8 mouse cellular contexts compared by ENCODE assay signal in genomic region chr9:44879694-44880271, GRCm38 (mm10). TPM values are rescaled to one million over a fixed set of nuclear protein-coding genes. Genes with fewer than 3 reads are reported as not detected.
DNase-seq lines count a peak whose midpoint lies in the region; ATAC-seq and TF ChIP-seq lines count a peak whose summit lies in the region.

No protein-coding gene starts in this region.

- no peak for TF ChIP-seq CTCF in kidney, postnatal 0 days (IDR thresholded peaks at IDR 0.05; ENCODE audit: low read depth)
- no peak for TF ChIP-seq CTCF in bone marrow macrophage, adult 2 months (IDR thresholded peaks at IDR 0.05; ENCODE audit: low read depth, low read length)

- no peak for TF ChIP-seq POLR2A in bone marrow macrophage, adult 2 months (IDR thresholded peaks at IDR 0.05; ENCODE audit: borderline replicate concordance, low read depth, low read length)

- no peaks in the 10 kb centered on the region for H3K9me3 ChIP-seq in kidney, postnatal 0 days (replicated peaks; ENCODE audit: low read length)
- no peaks in the 10 kb centered on the region for H3K9me3 ChIP-seq in forebrain, embryonic 13.5 days (replicated peaks)
- H3K9me3 ChIP-seq in limb, embryonic 11.5 days (ENCODE audit: control insufficient read depth, low read length): no peaks in the 10 kb centered on the region

- peak overlapping the region; percentile 85 for H3K9ac ChIP-seq in kidney, postnatal 0 days (ENCODE audit: low read depth, low read length)
- H3K9ac ChIP-seq in forebrain, embryonic 13.5 days: peak overlapping the region; percentile 96
- H3K9ac ChIP-seq in limb, embryonic 11.5 days (ENCODE audit: low read length): peak overlapping the region; percentile 93

- no peak for DNase-seq in kidney, postnatal 0 days (ENCODE audit: low spot score)
- no peak for DNase-seq in kidney, adult 9 months
- no peak for DNase-seq in limb, embryonic 11.5 days (ENCODE audit: low spot score)
- DNase-seq in neural tube, embryonic 10.5 days (ENCODE audit: extremely low spot score, low spot score): peak; percentile 23
- DNase-seq in frontal cortex, postnatal 14 days (ENCODE audit: low spot score in 2 of 2): no peak
- no peak for DNase-seq in urinary bladder, postnatal 36 days (ENCODE audit: low spot score in 2 of 2)

- no peak for ATAC-seq in kidney, postnatal 0 days (replicated peaks; ENCODE audit: low FRiP score, low read depth)
- no peak for ATAC-seq in forebrain, embryonic 13.5 days
- no peak for ATAC-seq in limb, embryonic 11.5 days (ENCODE audit: insufficient number of reproducible peaks, low FRiP score, low TSS enrichment, low read depth)

- peak overlapping the region; percentile 85 for H3K4me3 ChIP-seq in kidney, postnatal 0 days (replicated peaks; ENCODE audit: low read depth, low read length)
- H3K4me3 ChIP-seq in bone marrow macrophage, adult 2 months (ENCODE audit: insufficient read depth, low read length): peak overlapping the region; percentile 81
- H3K4me3 ChIP-seq in forebrain, embryonic 13.5 days: peak overlapping the region; percentile 100
- peak overlapping the region; percentile 99 for H3K4me3 ChIP-seq in limb, embryonic 11.5 days (ENCODE audit: low read depth, low read length)

- peak overlapping the region; percentile 91 for H3K4me2 ChIP-seq in kidney, postnatal 0 days (ENCODE audit: low read length)
- H3K4me2 ChIP-seq in forebrain, embryonic 13.5 days: peak overlapping the region; percentile 90
- peak overlapping the region; percentile 77 for H3K4me2 ChIP-seq in limb, embryonic 11.5 days (ENCODE audit: low read depth, severe bottlenecking)

- WGBS in kidney, postnatal 0 days: under 1% methylated on average over 13 of the region's 13 CpGs
- 0% methylated on average over 13 of the region's 13 CpGs for WGBS in forebrain, embryonic 13.5 days
- WGBS in limb, embryonic 11.5 days: 2% methylated on average over 13 of the region's 13 CpGs

- no peaks in the 10 kb centered on the region for H3K36me3 ChIP-seq in kidney, postnatal 0 days (ENCODE audit: insufficient read depth, low read length)
- 0 out of 2 replicates have a peak, but pooled peaks cover 6% of the 10 kb centered on the region for H3K36me3 ChIP-seq in forebrain, embryonic 13.5 days (ENCODE audit: poor library complexity, severe bottlenecking)
- H3K36me3 ChIP-seq in limb, embryonic 11.5 days (ENCODE audit: control insufficient read depth, insufficient read depth, low read length): no peaks in the 10 kb centered on the region

- peaks cover 15% of the 10 kb centered on the region for H3K4me1 ChIP-seq in kidney, postnatal 0 days (replicated peaks; ENCODE audit: insufficient read depth, low read length)
- peaks cover 17% of the 10 kb centered on the region for H3K4me1 ChIP-seq in bone marrow macrophage, adult 2 months (ENCODE audit: control insufficient read depth, insufficient read depth, low read length)
- H3K4me1 ChIP-seq in forebrain, embryonic 13.5 days: peaks cover 56% of the 10 kb centered on the region
- H3K4me1 ChIP-seq in limb, embryonic 11.5 days (ENCODE audit: control insufficient read depth, insufficient read depth, low read length): peaks cover 9% of the 10 kb centered on the region

- no peaks in the 10 kb centered on the region for H3K27me3 ChIP-seq in kidney, postnatal 0 days (ENCODE audit: insufficient read depth, low read length)
- no peaks in the 10 kb centered on the region for H3K27me3 ChIP-seq in forebrain, embryonic 13.5 days
- no peaks in the 10 kb centered on the region for H3K27me3 ChIP-seq in limb, embryonic 11.5 days (ENCODE audit: control insufficient read depth, insufficient read depth, low read length)

- H3K27ac ChIP-seq in kidney, postnatal 0 days: no peak overlapping the region
- H3K27ac ChIP-seq in bone marrow macrophage, adult 2 months (ENCODE audit: insufficient read depth, low read depth, low read length): no peak overlapping the region
- H3K27ac ChIP-seq in forebrain, embryonic 13.5 days: peak overlapping the region; percentile 100
- H3K27ac ChIP-seq in limb, embryonic 11.5 days (replicated peaks; ENCODE audit: low read depth, low read length): no peak overlapping the region; the same call in 1 of the 2 replicates

RNA-seq across cellular contexts. Expression of gene Kmt2a, which starts 1.3 kb away (rescaled TPM):
- polyA plus RNA-seq in kidney, postnatal 0 days (2015; fragmentation: Nextera tagmentation; extraction: Ambion mirVana): 6.6 and 9.5 TPM in 2 replicates
- 31.6 and 32.2 TPM in 2 replicates for polyA plus RNA-seq in bone marrow macrophage, adult 2 months (2012; ENCODE audit: insufficient read depth, insufficient read length, missing spikeins)
- polyA plus RNA-seq in forebrain, embryonic 13.5 days (2015; fragmentation: Nextera tagmentation; extraction: Ambion mirVana): 22.7 and 23.3 TPM in 2 replicates
- polyA plus RNA-seq in limb, embryonic 11.5 days (2014; fragmentation: Nextera tagmentation; extraction: Ambion mirVana): 13.7 and 14.8 TPM in 2 replicates

RNA-seq across cellular contexts. Expression of gene Atp5l, which starts 40.8 kb away (rescaled TPM):
- polyA plus RNA-seq in kidney, postnatal 0 days (2015; fragmentation: Nextera tagmentation; extraction: Ambion mirVana): 1,237 and 1,429 TPM in 2 replicates
- polyA plus RNA-seq in bone marrow macrophage, adult 2 months (2012; ENCODE audit: insufficient read depth, insufficient read length, missing spikeins): 311 and 441 TPM in 2 replicates
- polyA plus RNA-seq in forebrain, embryonic 13.5 days (2015; fragmentation: Nextera tagmentation; extraction: Ambion mirVana): 777 and 836 TPM in 2 replicates
- polyA plus RNA-seq in limb, embryonic 11.5 days (2014; fragmentation: Nextera tagmentation; extraction: Ambion mirVana): 574 and 614 TPM in 2 replicates
